Mouse (Mus musculus): ENCODE results near the gene Cdk14.

Gene Cdk14

DNA sequence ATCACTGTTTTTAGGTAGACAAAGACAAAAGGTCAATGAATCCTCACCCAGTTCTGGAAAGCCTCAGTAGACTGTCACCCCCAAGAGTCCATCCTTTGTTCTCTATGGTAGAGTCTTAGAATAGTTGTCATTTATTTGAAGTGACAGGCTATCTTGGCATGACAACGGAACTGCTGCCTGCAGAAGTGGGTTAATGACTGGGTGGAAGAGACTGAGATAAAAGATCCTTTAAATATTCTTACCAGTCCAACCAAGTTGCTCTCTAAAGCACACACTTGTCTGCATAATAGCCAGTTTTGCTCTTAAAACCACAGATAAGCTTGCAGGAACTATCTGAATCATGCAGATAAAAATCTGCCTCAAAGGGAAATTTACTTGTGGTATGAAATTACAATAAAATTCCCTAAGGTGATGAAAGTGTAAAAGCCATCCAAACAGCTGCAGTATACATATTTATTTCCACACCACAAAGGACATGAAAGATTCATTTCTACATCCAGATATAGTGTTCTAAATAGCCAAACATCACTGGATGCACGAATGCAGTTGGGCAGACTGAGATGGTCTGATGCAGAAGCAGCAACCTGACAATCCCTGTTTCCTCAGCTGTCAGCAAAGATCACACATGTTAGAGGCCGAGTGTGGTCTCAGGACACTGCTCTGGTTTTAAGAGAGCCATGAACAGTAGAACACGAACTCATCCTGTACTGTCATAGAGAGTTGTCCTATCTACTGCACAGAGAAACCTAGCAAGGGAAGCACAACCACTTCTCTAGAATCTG lies 363.8 kb downstream of the Cdk14 start:
- DNase-seq (ENCODE audit: low spot score in 2 of 2) = no peak

DNA sequence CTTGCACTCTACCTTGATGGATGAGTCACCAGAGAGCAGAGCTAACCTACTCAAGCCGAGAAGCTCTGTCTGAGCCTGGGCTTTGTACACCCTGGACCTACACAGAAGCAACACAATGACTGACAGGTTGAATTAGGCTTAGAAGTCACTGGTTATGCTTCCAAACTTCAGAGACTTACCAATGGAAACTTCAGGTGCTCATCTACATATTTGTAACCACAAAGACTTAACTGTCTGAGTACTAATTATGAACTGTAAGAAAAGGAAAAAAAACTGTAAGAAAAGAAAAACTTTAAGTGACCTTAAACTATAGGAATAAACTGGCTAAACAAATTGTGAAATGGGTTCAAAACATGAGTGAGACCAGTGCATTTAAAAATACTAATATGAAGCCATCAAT lies 364.6 kb downstream of the Cdk14 start:
- no peak for DNase-seq (ENCODE audit: low spot score in 2 of 2)

GRCm38 (mm10) chr5:5054270-5054669 lies 365.8 kb downstream of the Cdk14 start:
- DNase-seq (ENCODE audit: low spot score in 2 of 2) = no peak

GRCm38 (mm10) chr5:5044326-5044725 lies 375.8 kb downstream of the Cdk14 start:
- DNase-seq (ENCODE audit: low spot score in 2 of 2) = no peak

DNA sequence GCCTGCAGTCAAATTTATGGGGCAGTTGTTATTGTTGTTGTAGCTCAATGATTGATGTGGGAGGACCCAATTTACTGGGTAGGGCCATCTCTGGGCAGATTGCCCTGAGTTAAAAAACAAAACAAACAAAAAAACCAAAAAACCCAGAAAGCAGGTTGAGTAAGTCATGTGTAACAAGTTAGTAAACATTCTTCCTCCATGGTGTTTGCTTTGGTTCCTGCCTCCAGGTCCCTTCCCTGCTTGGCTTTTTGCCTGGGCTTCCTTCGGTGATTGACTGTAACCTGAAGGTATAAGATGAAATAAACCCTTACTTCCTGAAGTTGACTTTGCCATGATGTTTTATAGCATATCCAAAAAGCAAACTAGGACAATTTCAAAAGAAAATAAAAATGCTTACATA lies 377.4 kb downstream of the Cdk14 start:
- DNase-seq (ENCODE audit: low spot score in 2 of 2) = no peak

DNA sequence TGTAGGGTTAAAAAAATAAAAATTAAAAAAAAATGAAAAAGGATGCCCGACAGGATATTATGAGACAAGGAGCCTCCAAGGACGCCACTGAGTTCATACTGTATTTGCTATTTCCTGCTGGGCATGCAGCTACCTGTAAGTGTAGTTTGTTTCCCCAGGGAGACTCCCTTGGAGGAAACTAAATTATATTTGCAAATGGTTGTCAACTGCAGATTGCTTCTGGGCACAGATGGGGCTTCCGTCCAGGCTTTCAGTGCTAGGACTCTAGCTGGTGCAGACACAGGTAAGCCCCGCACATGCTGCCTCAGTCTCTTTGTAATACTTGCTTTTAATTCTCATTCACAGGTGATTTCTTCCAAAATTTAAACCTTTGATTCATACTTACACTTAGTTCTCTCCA lies 378.6 kb downstream of the Cdk14 start:
- no peak for DNase-seq (ENCODE audit: low spot score in 2 of 2)

- no peak for DNase-seq (ENCODE audit: low spot score in 2 of 2)
Measured at GRCm38 (mm10) chr5:5039700-5040284, 380.3 kb downstream of the Cdk14 start.

- no peak for DNase-seq (ENCODE audit: low spot score in 2 of 2)
Measured at GRCm38 (mm10) chr5:5033445-5033844, 386.7 kb downstream of the Cdk14 start.

DNA sequence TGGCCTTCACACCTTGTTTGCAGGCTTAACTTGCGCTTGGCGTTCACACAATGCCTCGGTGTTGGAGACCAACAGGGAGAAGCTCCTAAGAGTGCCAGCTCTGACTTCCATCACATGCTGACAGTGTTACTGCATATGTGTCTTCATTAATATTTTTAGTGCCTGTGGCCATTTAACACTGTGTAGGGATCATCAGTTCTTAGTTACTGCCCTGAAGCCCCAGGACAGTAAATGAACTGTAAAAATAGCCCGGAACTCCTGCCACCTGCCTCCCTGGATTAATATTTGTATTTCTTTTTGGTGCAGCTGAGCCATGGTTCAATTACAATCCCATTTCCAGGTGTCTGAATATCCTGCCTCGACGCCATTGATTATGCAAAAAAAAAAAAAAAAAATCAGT lies 387.3 kb downstream of the Cdk14 start:
- no peak for DNase-seq (ENCODE audit: low spot score in 2 of 2)

GRCm38 (mm10) chr5:5032446-5032845 lies 387.7 kb downstream of the Cdk14 start:
- no peak for DNase-seq (ENCODE audit: low spot score in 2 of 2)

DNA sequence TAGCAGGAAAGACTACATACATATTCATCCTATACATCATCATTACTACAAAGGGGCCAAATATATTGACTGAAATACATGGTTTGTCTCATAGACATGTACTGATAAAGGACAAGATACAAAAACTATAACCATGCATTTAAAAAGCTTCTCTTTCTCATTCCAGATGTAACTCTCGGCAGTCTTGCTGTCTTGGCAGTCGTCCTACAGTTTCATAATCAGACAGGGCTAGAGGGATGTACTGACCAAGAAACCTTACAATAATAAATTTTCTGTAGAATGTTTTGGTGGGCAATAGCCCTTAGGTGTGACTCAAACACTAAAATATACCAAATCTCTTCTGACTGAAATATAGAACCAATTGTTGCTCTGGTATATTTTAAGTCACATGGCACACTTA lies 389.7 kb downstream of the Cdk14 start:
- DNase-seq (ENCODE audit: low spot score in 2 of 2) = no peak

- DNase-seq (ENCODE audit: low spot score in 2 of 2) = no peak
Measured at GRCm38 (mm10) chr5:5018959-5019358, 401.2 kb downstream of the Cdk14 start.

GRCm38 (mm10) chr5:5018242-5018641 lies 401.9 kb downstream of the Cdk14 start:
- DNase-seq (ENCODE audit: low spot score in 2 of 2) = no peak

DNA sequence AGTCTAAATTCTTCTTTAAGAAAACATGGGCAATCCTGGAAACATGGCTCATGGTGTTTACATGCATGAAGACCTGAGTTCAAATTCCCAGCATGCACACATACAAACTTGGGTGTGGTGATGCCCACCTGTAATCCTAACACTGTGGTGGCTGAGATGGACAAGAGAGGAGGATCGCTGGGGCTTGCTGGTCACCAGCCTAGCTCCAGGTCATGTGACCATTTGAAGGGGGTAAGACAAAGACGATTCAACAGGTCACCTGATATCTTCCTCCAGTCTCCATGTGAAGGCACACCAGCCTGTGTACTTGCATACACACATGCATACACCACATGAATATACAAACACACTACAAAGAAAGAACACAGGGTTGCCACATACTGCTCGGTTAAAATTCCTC lies 406.3 kb downstream of the Cdk14 start:
- DNase-seq (ENCODE audit: low spot score in 2 of 2) = no peak

DNA sequence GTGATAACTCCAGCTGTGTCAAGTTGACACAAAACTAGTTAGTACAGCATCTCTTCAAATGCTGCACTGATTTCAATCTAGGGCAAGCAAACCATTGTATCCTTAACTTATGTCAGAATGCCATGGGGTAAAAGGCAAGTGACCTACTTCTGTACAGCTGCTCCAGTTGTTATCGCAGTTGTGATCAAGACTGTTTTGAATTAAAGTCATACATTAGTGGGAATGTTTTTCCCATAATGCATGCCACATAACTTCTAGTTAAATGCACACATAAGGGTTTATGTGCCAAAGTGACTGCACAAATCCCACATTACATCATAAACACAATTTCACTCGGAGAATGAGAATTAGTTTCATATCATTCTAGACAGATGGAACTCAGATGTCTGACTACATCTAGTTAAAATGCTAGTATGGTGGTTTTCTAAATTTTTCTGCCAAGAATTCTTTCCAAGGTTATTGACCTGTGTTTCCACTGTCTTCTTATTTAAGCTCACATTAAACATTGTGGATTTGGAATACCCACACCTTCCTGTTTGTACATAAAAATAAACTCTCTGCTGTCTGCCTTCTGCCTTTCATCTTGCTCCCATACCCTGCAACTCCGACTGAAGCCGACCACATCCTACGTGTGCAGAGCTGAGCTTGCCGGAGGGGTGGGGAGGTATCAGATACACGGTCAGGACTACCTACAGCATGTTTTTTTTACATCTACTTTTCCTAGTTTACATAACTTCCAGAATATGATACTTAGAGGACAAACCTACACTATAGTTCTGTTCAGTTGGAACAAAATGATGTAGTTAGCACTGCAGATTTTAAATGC lies 407.4 kb downstream of the Cdk14 start:
- DNase-seq (ENCODE audit: low spot score in 2 of 2) = no peak

- DNase-seq (ENCODE audit: low spot score in 2 of 2) = no peak
Measured at GRCm38 (mm10) chr5:5008153-5008745, 411.9 kb downstream of the Cdk14 start.

- DNase-seq (ENCODE audit: low spot score in 2 of 2) = no peak
Measured at GRCm38 (mm10) chr5:5007489-5008152, 412.5 kb downstream of the Cdk14 start.

DNA sequence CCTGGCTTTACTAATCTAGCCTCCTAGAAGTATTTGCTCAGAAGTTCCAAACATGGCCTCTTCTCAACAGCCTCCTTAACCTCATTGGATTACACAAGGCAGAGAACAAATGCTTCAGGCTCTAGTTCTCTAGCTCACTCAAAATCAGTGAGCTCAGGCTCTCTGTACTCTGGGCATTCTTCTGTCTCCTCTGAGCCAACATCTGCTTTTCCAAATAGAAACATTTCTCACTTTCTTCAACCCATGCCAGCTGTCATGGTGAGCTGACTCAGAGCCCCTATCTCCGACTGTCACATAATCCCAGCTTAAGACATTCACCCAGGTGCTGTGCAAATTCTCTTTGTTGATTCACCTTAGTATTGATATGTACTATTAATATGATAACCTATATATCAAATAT lies 414.5 kb downstream of the Cdk14 start:
- DNase-seq (ENCODE audit: low spot score in 2 of 2) = no peak

DNA sequence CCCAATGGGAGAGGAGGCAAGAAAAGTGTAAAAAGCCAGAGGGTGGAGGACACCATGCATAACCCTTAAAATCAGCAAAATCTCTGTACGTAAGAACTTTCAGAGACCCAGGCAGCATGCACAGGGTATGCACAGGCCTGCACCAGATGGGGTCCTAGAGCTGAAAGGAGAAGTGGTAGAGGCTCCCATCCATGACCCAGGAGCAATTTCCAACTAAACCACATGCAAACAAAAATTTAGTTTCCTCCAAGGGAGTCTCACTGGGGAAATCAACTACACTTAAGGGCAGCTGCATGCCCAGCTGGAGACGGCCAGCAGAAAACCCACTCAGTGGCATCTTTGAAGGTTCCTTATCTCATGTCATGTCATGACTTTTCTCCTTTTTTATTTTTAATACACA lies 415.4 kb downstream of the Cdk14 start:
- DNase-seq (ENCODE audit: low spot score in 2 of 2) = no peak

GRCm38 (mm10) chr5:4993192-4993601 lies 426.9 kb downstream of the Cdk14 start:
- peak; percentile 89 to 99 for DNase-seq (ENCODE audit: low spot score in 2 of 2)

GRCm38 (mm10) chr5:4991023-4991422 lies 429.1 kb downstream of the Cdk14 start:
- peak; percentile 43 to 61 for DNase-seq (ENCODE audit: low spot score in 2 of 2)

DNA sequence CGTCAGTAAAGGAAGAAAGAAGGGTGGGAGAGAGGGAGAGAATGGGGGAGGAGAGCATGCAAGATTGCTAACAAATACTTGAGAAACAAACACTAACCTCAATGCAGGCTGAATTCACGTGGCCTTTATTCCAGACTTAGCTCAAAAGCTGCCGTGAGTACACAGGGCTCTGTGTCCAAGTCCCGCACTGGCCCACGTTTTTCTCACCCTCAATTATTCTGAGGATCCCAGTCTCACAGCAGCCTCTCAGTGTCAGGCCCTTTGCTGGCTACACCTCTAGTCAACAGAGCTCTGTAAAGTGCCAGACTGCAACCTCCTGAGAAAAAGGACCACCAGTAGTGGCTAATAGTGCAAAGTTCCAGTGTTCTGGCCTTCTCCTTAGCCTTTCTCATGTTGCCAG lies 429.9 kb downstream of the Cdk14 start:
- DNase-seq (ENCODE audit: low spot score in 2 of 2) = no peak

All from frontal cortex, postnatal 36 days (tissue).